Mouse (Mus musculus): ENCODE data around the gene Mctp2.

- no peak for TF ChIP-seq CTCF (IDR thresholded peaks at IDR 0.05; ENCODE audit: borderline replicate concordance, insufficient read depth, low read length)
- no peak for TF ChIP-seq POLR2A (IDR thresholded peaks at IDR 0.05; ENCODE audit: low read depth, low read length)
Measured at GRCm38 (mm10) chr7:72293784-72294538, 12.4 kb downstream of the Mctp2 start.
